Mouse (Mus musculus): ENCODE results near the gene Ngfr. TPM values are rescaled to one million over a fixed set of nuclear protein-coding genes. Genes with fewer than 3 reads are reported as not detected.

Gene Ngfr
- polyA plus RNA-seq (2015; fragmentation: Nextera tagmentation; extraction: Ambion mirVana): 1.8 and 2.7 TPM in 2 replicates

DNA sequence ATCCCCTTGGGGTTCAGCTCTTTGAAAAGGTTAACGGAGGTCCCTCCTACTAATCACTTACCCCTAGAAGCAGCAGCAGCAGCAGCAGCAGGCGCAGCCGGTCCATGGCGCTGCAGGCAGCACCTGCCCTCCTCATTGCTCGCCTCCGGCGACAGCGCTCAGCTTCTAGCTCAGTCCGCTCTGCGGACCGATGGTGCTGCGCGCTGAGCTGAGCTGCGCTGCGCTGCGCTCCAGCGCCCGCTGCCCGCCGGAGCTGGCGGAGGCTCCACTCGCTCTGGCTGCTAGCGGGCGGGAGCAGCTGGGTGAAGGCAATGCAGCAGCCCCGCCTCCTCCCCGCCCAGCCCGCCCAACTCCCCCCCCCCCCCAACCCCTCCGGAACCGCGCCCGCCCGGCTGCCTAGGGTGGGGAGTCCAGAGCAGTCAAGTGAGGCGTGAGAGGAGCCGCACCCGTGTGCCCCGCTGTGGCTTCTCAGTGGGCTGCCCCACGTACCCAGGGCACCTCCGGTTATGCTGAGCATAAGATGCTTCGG, at the start of gene Ngfr:
TSS of gene Ngfr (minus strand) at position 313 of the 529 bp plus-strand sequence.
- DNase-seq: no peak

DNA sequence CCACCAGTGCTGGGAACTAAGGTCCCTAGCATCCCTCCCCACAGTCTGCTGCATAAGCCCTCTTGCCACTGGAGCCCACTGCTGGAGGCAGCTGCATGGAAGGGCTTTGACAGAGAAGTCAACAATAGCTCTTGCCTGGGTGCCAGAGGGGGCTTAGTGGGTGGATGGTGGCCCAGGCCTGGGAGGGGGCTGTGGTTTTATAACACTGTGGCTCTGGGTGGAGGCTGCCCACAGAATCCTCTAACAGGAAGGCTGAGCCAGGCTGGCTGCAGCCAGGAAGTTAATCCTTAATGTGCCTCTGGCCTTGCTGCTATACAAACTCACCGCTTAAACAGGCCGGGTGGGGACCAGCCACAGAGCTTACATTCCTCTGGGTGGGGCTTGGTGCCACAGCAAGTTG, 47.5 kb upstream of the Ngfr start:
- ATAC-seq (ENCODE audit: low read depth): no peak
- Histone ChIP-seq H3K36me3 (no peaks in the 10 kb centered on the region), H3K4me2 (no peak overlapping the region), H3K4me3 (replicated peaks) (no peak overlapping the region), H3K9ac (no peak overlapping the region), H3K9me3 (replicated peaks) (no peaks in the 10 kb centered on the region), H3K27ac (no peak overlapping the region), H3K4me1 (replicated peaks) (no peaks in the 10 kb centered on the region), H3K27me3 (peaks cover 7% of the 10 kb centered on the region)
- 2% methylated on average over 2 of the region's 2 CpGs for WGBS (ENCODE audit: insufficient replicate concordance)
- DNase-seq: no peak

More for the DNA sequence above, at the start of gene Ngfr:
- Histone ChIP-seq H3K9ac (no peak within 1 kb of the TSS), H3K4me2 (peak within 1 kb of the TSS; percentile 38), H3K27me3 (peaks cover 96% of the 10 kb centered on the region), H3K9me3 (replicated peaks) (no peaks in the 10 kb centered on the region), H3K27ac (no peak within 1 kb of the TSS), H3K36me3 (no peaks in the 10 kb centered on the region), H3K4me1 (replicated peaks) (0 out of 2 replicates have a peak, but pooled peaks cover 20% of the 10 kb centered on the region), H3K4me3 (replicated peaks) (peak within 1 kb of the TSS; percentile 38)
- 2% methylated on average over 32 of the region's 39 CpGs for WGBS (ENCODE audit: insufficient replicate concordance)
- ATAC-seq (ENCODE audit: low read depth): no peak

DNA sequence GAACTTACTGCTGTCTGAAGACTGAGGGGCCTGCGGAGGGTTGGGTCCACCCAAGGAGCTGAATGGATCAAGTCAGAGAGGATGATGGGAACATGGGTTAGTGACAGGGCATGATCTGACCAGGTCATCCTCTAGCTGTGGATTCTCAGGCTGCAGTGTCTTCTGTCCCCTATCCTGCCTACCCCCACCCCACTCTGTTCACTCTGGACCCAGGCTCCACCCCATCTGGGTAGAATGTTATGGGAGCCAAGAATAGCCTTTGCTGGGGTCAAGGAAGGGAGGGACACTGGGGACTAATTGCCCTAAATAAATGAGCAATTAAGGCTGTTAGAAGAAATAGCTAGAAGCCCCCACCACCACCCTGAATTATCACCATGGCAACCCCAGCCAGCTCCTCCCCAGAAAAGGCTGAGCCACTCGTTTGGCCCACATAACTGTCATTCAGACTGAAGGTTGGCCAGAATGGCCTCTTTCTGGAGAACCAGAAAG, 46.0 kb upstream of the Ngfr start:
- 48% methylated on average over 2 of the region's 2 CpGs for WGBS (ENCODE audit: insufficient replicate concordance)
- H3K27me3 ChIP-seq: peaks cover 13% of the 10 kb centered on the region
- H3K9me3 ChIP-seq (replicated peaks): no peaks in the 10 kb centered on the region
- no peaks in the 10 kb centered on the region for H3K4me1 ChIP-seq (replicated peaks)
- ATAC-seq (ENCODE audit: low read depth): no peak
- no peak overlapping the region for H3K4me2 ChIP-seq
- no peak overlapping the region for H3K9ac ChIP-seq
- no peak overlapping the region for H3K4me3 ChIP-seq (replicated peaks)
- no peaks in the 10 kb centered on the region for H3K36me3 ChIP-seq
- H3K27ac ChIP-seq: no peak overlapping the region
- DNase-seq: no peak

DNA sequence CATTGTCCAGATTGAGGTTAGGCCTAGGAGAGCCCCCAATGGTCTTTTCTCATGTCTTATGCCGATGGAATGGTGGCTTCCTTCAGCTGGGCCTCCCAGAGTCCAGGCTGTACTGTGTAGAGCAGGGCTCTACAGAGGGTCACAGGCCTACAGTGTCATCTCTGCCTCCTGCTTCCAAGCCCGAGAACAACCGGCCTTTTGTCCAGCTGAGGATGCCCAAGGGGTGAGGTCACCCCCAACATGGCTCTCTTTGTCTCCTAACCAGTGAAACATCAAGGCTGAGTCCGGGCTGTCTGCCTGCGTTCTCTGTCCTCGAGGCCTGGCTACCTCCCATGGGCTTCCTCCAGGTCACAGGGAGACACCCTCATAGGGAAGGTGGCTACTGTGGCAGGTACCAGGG, 44.9 kb upstream of the Ngfr start:
- H3K27me3 ChIP-seq: peaks cover 16% of the 10 kb centered on the region

DNA sequence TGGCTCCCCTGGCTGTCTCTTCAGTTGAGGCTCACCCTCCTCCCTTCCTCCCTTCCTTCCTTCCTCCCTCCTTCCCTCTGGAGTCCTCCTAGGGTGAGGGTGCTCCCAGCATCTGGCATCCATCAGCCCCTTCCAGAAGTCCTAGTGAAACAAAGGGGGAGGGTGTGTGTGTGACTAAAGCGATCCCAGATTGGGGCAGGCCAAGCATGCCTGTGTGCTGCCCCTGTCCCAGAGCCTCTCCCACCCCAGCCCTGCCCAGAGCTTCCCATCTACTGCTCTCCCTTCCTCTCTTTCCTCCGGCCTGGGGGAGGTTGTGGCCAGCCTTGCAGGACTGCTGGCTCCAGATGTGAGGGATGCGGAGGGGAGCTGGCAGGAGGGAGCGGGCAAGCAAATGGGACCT, 43.8 kb upstream of the Ngfr start:
- 67% methylated on average over 3 of the region's 4 CpGs for WGBS (ENCODE audit: insufficient replicate concordance)
- Histone ChIP-seq H3K36me3 (no peaks in the 10 kb centered on the region), H3K9ac (no peak overlapping the region), H3K9me3 (replicated peaks) (no peaks in the 10 kb centered on the region), H3K4me1 (replicated peaks) (no peaks in the 10 kb centered on the region), H3K4me2 (no peak overlapping the region), H3K27me3 (peaks cover 22% of the 10 kb centered on the region), H3K4me3 (replicated peaks) (no peak overlapping the region), H3K27ac (no peak overlapping the region)
- no peak for DNase-seq
- ATAC-seq (ENCODE audit: low read depth): no peak

More for the DNA sequence above, 44.9 kb upstream of the Ngfr start:
- no peak overlapping the region for H3K4me3 ChIP-seq (replicated peaks)
- H3K9ac ChIP-seq: no peak overlapping the region
- 63% methylated on average over 6 of the region's 6 CpGs for WGBS (ENCODE audit: insufficient replicate concordance)
- ATAC-seq (ENCODE audit: low read depth) (no peak), DNase-seq (no peak)
- H3K9me3 ChIP-seq (replicated peaks): no peaks in the 10 kb centered on the region
- no peaks in the 10 kb centered on the region for H3K4me1 ChIP-seq (replicated peaks)
- no peak overlapping the region for H3K4me2 ChIP-seq
- H3K27ac ChIP-seq: no peak overlapping the region
- H3K36me3 ChIP-seq: no peaks in the 10 kb centered on the region

DNA sequence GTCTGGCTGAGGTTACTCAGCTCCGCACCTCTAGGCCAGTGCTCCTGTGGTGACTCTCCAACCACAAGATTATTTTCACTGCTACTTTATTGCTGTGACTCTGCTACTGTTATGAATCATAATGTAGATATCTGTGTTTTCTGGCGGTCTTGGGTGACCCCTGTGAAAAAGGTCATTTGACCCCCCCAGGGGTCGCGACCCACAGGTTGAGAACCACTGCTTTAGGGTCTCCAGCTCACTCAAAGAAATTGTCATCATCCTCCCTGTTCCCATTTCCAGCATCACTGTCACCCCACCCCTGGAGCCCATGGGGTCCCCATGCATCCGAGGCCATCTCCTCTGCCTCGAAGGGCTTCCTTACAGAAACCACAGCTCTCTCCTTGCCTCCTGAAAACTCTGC, 43.0 kb upstream of the Ngfr start:
- Histone ChIP-seq H3K9me3 (replicated peaks) (no peaks in the 10 kb centered on the region), H3K4me1 (replicated peaks) (no peaks in the 10 kb centered on the region), H3K27me3 (peaks cover 23% of the 10 kb centered on the region), H3K36me3 (no peaks in the 10 kb centered on the region), H3K4me3 (replicated peaks) (no peak overlapping the region), H3K4me2 (no peak overlapping the region), H3K27ac (no peak overlapping the region), H3K9ac (no peak overlapping the region)
- WGBS (ENCODE audit: insufficient replicate concordance): 65% methylated on average over 6 of the region's 6 CpGs
- DNase-seq (no peak), ATAC-seq (ENCODE audit: low read depth) (no peak)

DNA sequence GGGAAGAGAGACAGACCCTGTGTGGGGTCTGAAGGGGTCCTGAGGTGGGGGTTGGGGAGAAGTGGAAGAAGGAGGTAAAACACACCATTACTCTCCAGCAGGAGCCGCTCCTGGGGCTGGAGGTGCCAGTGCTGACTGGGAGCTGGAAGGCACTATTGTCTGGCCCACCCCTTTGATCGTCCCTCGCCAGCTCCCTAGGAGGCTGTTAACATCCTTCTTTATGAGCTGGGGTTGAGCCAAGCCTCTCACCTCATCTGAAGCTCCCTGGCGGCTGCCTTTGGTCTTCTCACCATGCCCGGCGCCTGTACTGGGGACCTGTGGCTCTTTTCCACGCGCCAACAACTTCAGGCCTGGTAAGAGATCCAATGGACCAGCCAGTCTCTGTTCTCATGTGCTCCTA, 34.9 kb upstream of the Ngfr start:
- H3K27ac ChIP-seq: no peak overlapping the region
- ATAC-seq (ENCODE audit: low read depth): no peak
- whole genome bisulfite sequencing (ENCODE audit: insufficient replicate concordance): 38% methylated on average over 8 of the region's 8 CpGs

DNA sequence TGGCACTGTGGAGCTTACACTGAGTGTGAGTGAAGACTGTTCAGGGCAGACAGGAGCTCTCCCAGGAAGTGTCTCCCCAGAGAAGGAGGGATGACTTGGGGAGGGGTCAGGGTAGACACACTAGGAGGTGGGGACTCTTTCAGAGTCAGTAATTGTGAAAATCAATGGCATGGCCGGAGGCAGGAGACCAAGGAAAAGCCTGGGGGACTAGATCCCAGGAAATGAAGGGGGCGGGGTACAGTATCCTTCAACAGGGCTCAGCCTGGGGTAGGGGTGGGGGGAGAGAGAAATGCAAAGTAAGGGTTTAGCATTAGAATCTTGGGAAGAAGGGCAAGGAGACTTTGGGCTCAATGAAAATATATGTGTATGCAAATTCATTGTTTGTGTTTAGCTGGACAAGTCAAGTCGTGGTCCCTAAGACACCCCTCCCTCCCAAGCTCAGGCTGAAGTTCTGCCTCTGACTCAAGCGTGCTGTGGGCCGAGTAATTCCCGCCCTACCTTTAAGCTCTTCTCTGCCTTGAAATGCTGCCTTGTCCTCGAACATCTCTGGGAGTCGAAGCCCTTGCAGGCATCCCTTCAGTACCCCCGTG, 34.1 kb upstream of the Ngfr start:
- WGBS (ENCODE audit: insufficient replicate concordance): 32% methylated on average over 9 of the region's 9 CpGs
- Histone ChIP-seq H3K27me3 (peaks cover 35% of the 10 kb centered on the region), H3K4me1 (replicated peaks) (0 out of 2 replicates have a peak, but pooled peaks cover 3% of the 10 kb centered on the region), H3K9ac (no peak overlapping the region), H3K4me3 (replicated peaks) (no peak overlapping the region), H3K36me3 (no peaks in the 10 kb centered on the region), H3K27ac (no peak overlapping the region), H3K4me2 (no peak overlapping the region), H3K9me3 (replicated peaks) (no peaks in the 10 kb centered on the region)
- no peak for DNase-seq
- ATAC-seq (ENCODE audit: low read depth): no peak

More for the DNA sequence above, 34.9 kb upstream of the Ngfr start:
- H3K4me3 ChIP-seq (replicated peaks): no peak overlapping the region
- no peak overlapping the region for H3K4me2 ChIP-seq
- peaks cover 36% of the 10 kb centered on the region for H3K27me3 ChIP-seq
- DNase-seq: no peak
- H3K4me1 ChIP-seq (replicated peaks): no peaks in the 10 kb centered on the region
- H3K9ac ChIP-seq: no peak overlapping the region
- no peaks in the 10 kb centered on the region for H3K9me3 ChIP-seq (replicated peaks)
- H3K36me3 ChIP-seq: no peaks in the 10 kb centered on the region

DNA sequence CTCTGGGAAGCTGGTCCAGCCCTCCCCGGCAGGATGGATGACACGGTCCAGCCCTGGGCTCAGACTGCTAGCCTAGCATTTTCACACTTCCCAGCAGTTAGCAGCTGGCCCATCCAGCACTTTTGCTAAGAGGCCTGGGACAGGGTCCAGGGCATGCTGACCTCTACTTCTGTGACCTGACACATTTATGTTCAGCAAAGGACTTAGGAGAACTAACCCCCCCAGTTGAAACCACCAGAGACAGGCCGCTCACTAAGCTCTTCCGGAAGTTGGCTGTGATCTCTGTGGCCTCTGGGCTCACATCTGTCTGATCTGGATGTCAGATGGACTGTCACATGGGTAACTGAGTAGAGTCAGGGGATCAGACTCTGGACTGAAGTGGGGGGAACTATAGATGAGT, 33.5 kb upstream of the Ngfr start:
- Histone ChIP-seq H3K4me1 (replicated peaks) (0 out of 2 replicates have a peak, but pooled peaks cover 3% of the 10 kb centered on the region), H3K4me3 (replicated peaks) (no peak overlapping the region), H3K27ac (no peak overlapping the region), H3K9me3 (replicated peaks) (no peaks in the 10 kb centered on the region), H3K36me3 (no peaks in the 10 kb centered on the region), H3K9ac (no peak overlapping the region), H3K27me3 (peaks cover 36% of the 10 kb centered on the region), H3K4me2 (no peak overlapping the region)
- DNase-seq (no peak), ATAC-seq (ENCODE audit: low read depth) (no peak)
- WGBS (ENCODE audit: insufficient replicate concordance): 27% methylated on average over 4 of the region's 4 CpGs

DNA sequence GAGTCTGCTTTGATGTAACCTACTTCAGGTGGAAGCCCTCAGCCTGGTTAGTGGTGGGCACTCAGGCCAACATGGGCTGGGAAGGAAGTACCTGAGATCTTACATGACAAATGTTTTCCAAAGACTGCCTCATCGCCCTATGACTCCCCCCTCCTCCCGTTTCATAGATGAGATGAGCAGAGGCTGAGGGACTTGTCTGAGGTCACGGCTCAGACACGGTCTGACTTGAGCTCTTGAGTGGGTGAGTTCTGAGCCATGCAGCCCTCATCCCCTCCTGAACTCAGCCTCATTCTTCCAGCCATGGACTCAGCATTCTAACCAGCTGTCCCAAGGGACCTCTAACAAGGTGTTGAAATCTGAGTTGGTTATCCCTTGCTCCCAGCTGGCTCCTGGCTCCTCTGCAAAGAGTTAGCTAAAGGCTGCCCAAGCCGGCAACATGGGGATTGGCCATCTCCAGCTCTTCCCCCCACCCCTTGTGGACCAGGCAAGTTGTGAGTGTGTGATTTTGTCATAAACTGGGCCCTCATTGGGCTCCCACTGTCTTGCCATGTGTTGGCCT, 32.4 kb upstream of the Ngfr start:
- 0 out of 2 replicates have a peak, but pooled peaks cover 3% of the 10 kb centered on the region for H3K4me1 ChIP-seq (replicated peaks)
- no peak overlapping the region for H3K4me2 ChIP-seq
- DNase-seq: no peak
- no peak overlapping the region for H3K9ac ChIP-seq
- H3K4me3 ChIP-seq (replicated peaks): no peak overlapping the region
- no peak for ATAC-seq (ENCODE audit: low read depth)
- no peaks in the 10 kb centered on the region for H3K9me3 ChIP-seq (replicated peaks)
- H3K27me3 ChIP-seq: peaks cover 31% of the 10 kb centered on the region
- H3K27ac ChIP-seq: no peak overlapping the region
- no peaks in the 10 kb centered on the region for H3K36me3 ChIP-seq
- WGBS (ENCODE audit: insufficient replicate concordance): 63% methylated on average over 5 of the region's 5 CpGs

DNA sequence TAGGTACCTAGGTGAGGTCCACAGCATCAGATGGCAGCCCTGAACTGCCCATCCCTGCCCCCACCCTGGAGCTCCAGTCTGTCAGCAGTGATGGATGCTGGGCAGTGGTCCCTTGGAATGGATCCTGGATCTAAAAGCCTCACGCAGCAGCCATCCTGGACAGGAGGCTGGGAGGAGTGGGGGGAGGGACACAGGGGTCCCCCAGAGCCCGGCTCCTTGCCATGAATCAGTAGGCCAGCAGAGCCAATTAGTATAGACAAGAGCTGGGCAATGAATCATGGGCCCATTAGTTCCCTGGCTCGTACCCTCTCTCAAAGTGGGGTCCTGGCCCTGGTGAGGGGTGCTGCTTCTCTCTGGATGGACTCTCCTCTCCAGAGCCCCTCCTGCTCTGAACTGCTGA, 31.5 kb upstream of the Ngfr start:
- 57% methylated on average over 3 of the region's 3 CpGs for WGBS (ENCODE audit: insufficient replicate concordance)
- H3K4me3 ChIP-seq (replicated peaks): no peak overlapping the region
- H3K27ac ChIP-seq: no peak overlapping the region
- H3K9ac ChIP-seq: no peak overlapping the region
- H3K9me3 ChIP-seq (replicated peaks): no peaks in the 10 kb centered on the region
- no peaks in the 10 kb centered on the region for H3K36me3 ChIP-seq
- 0 out of 2 replicates have a peak, but pooled peaks cover 3% of the 10 kb centered on the region for H3K4me1 ChIP-seq (replicated peaks)
- H3K4me2 ChIP-seq: no peak overlapping the region
- no peak for ATAC-seq (ENCODE audit: low read depth)
- H3K27me3 ChIP-seq: peaks cover 31% of the 10 kb centered on the region
- no peak for DNase-seq

All from liver, embryonic 13.5 days (tissue).